Mouse (Mus musculus) CH12.LX (cell line): ENCODE results near the gene Slc2a3.

ENCODE experiments used
- CHD2 ChIP-seq: IDR thresholded peaks from 2 replicates; pipeline ENCODE4 v1.6.1; 2011; ENCODE audit warnings: low read length, improper control_type of control experiment
- CTCF ChIP-seq, 2 experiments: IDR thresholded peaks in 1 of 2; conservative IDR thresholded peaks in 1 of 2; 2 replicates each; pipeline ENCODE4 v1.5.1; 2011 to 2012; ENCODE audit warnings: low read depth in 2 of 2, low read length in 2 of 2, improper control_type of control experiment in 1 of 2, inconsistent platforms in 1 of 2, mild to moderate bottlenecking in 1 of 2, moderate library complexity in 1 of 2
- GABPA ChIP-seq: IDR thresholded peaks from 2 replicates; pipeline ENCODE4 v1.6.1; 2012; ENCODE audit warnings: low read depth, low read length, improper control_type of control experiment, inconsistent platforms; ENCODE audit not compliant: insufficient replicate concordance
- POLR2A ChIP-seq: IDR thresholded peaks from 2 replicates; pipeline ENCODE4 v1.6.1; 2011; ENCODE audit warnings: low read depth, mild to moderate bottlenecking, improper control_type of control experiment, low read length

DNA sequence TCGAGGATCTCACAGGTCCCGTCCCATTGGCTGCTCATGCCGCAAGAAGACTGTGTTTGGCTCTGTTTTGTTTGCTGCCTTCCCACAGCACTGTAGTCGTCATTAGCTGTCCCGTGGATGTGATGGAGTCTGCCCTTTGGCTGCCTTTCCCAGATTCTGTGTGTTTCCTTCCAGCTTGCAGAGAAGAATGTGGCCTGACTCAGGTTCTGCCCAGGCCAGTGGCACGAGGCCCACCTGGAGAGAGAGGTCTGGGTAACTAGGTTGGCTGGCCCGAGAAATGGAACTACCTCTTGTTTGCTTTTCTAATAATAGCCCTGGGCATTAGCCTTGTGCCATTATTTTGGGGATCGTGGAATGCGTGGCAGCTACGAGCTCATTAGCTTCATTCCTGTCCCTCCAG lies 22.6 kb upstream of the Slc2a3 start:
- TF ChIP-seq CTCF (conservative IDR thresholded peaks at IDR 0.05 in 1 of 2, IDR thresholded peaks at IDR 0.05 in 1 of 2; ENCODE audit: low read depth in 2 of 2, low read length in 2 of 2) (no peak), CHD2 (no peak), POLR2A (no peak), GABPA (no peak)
